Comparison of ENCODE assay signal across 9 mouse cellular contexts in genomic region chr11:72130021-72130420, GRCm38 (mm10). TPM values are rescaled to one million over a fixed set of nuclear protein-coding genes. Genes with fewer than 3 reads are reported as not detected.
DNase-seq lines count a peak whose midpoint lies in the region; ATAC-seq and TF ChIP-seq lines count a peak whose summit lies in the region.
"Had no signal": no experiment of that assay in that cellular context is flagged by ENCODE, and none has a peak within 500 bp of the region (broad histone marks: within the 10 kb centered on the region; RNA-seq: fewer than 3 reads in every experiment).

No protein-coding gene starts in this region.

- no peak for TF ChIP-seq POLR2A in olfactory bulb, adult 2 months (IDR thresholded peaks at IDR 0.05; ENCODE audit: insufficient read depth, low read depth, low read length)
- no peak for TF ChIP-seq POLR2A in thymus, adult 2 months (IDR thresholded peaks at IDR 0.05; ENCODE audit: control insufficient read depth, extremely low read depth, insufficient read depth, low read length, poor library complexity)

- no peaks in the 10 kb centered on the region for H3K9me3 ChIP-seq in embryonic facial prominence, embryonic 15.5 days (replicated peaks)
- H3K9me3 ChIP-seq in hindbrain, postnatal 0 days (ENCODE audit: low read length): no peaks in the 10 kb centered on the region

- H3K27me3 ChIP-seq in embryonic facial prominence, embryonic 15.5 days: peaks cover 11% of the 10 kb centered on the region
- H3K27me3 ChIP-seq in hindbrain, postnatal 0 days (ENCODE audit: insufficient read depth, low read length): no peaks in the 10 kb centered on the region
- H3K27me3 ChIP-seq in thymus, adult 2 months (ENCODE audit: control insufficient read depth, insufficient read depth, low read length): peaks cover 2% of the 10 kb centered on the region; the same call in 1 of the 2 replicates

- TF ChIP-seq CTCF in hindbrain, postnatal 0 days (IDR thresholded peaks at IDR 0.05; ENCODE audit: low read depth): no peak
- TF ChIP-seq CTCF in olfactory bulb, adult 2 months (IDR thresholded peaks at IDR 0.05; ENCODE audit: insufficient read depth, low read depth, low read length): no peak
- TF ChIP-seq CTCF in thymus, adult 2 months (IDR thresholded peaks at IDR 0.05; ENCODE audit: borderline replicate concordance, control insufficient read depth, extremely low read depth, insufficient read depth, low read length, poor library complexity): no peak

- H3K4me3 ChIP-seq in embryonic facial prominence, embryonic 15.5 days (replicated peaks): no peak overlapping the region
- no peak overlapping the region for H3K4me3 ChIP-seq in hindbrain, postnatal 0 days (ENCODE audit: low read length)
- H3K4me3 ChIP-seq in olfactory bulb, adult 2 months (ENCODE audit: insufficient read depth, low read depth, low read length): peak overlapping the region; percentile 22
- no peak overlapping the region for H3K4me3 ChIP-seq in thymus, adult 2 months (ENCODE audit: control insufficient read depth, insufficient read depth, low read length)

- no peak for DNase-seq in frontal cortex, postnatal 10 days (ENCODE audit: low spot score in 2 of 2)
- peak; percentile 18 for DNase-seq in ZHBTc4 (ENCODE audit: low read depth, low spot score)
- DNase-seq in hindbrain, postnatal 0 days (ENCODE audit: low spot score): no peak
- DNase-seq in thymus, adult 2 months: no peak
- no peak for DNase-seq in ovary, postnatal 14 days (ENCODE audit: low spot score)

- H3K4me1 ChIP-seq in embryonic facial prominence, embryonic 15.5 days: peaks cover 54% of the 10 kb centered on the region
- peaks cover 29% of the 10 kb centered on the region for H3K4me1 ChIP-seq in hindbrain, postnatal 0 days (ENCODE audit: insufficient read depth, low read length)
- H3K4me1 ChIP-seq in olfactory bulb, adult 2 months (ENCODE audit: control insufficient read depth, insufficient read depth, low read length): peaks cover 78% of the 10 kb centered on the region
- H3K4me1 ChIP-seq in thymus, adult 2 months (replicated peaks; ENCODE audit: control insufficient read depth, insufficient read depth, low read length): no peaks in the 10 kb centered on the region

- H3K27ac ChIP-seq in embryonic facial prominence, embryonic 15.5 days (replicated peaks): 0 out of 2 replicates have a peak overlapping the region, but pooled peaks have one; percentile 34
- peak overlapping the region; percentile 7; the same call in 1 of the 2 replicates for H3K27ac ChIP-seq in hindbrain, postnatal 0 days
- peak overlapping the region; percentile 88 for H3K27ac ChIP-seq in olfactory bulb, adult 2 months (ENCODE audit: insufficient read depth, low read depth, low read length)
- no peak overlapping the region for H3K27ac ChIP-seq in thymus, adult 2 months (ENCODE audit: control insufficient read depth, insufficient read depth, low read length)

- 12% methylated on average over 11 of the region's 11 CpGs for WGBS in embryonic facial prominence, embryonic 15.5 days
- WGBS in hindbrain, postnatal 0 days: 12% methylated on average over 11 of the region's 11 CpGs
- 11% methylated on average over 11 of the region's 11 CpGs for WGBS in olfactory bulb, adult 2 months
- WGBS in thymus, adult 2 months: 27% methylated on average over 11 of the region's 11 CpGs

- H3K36me3 ChIP-seq in embryonic facial prominence, embryonic 15.5 days: no peaks in the 10 kb centered on the region
- H3K36me3 ChIP-seq in hindbrain, postnatal 0 days (ENCODE audit: insufficient read depth, low read length): no peaks in the 10 kb centered on the region
- no peaks in the 10 kb centered on the region for H3K36me3 ChIP-seq in thymus, adult 2 months (ENCODE audit: control insufficient read depth, insufficient read depth, low read length)

- no peak overlapping the region for H3K9ac ChIP-seq in embryonic facial prominence, embryonic 15.5 days
- no peak overlapping the region for H3K9ac ChIP-seq in hindbrain, postnatal 0 days (replicated peaks; ENCODE audit: low read length)

- H3K4me2 ChIP-seq in embryonic facial prominence, embryonic 15.5 days (replicated peaks): peak overlapping the region; percentile 19; the same call in 1 of the 2 replicates
- no peak overlapping the region for H3K4me2 ChIP-seq in hindbrain, postnatal 0 days (ENCODE audit: low read depth, low read length)

- peak; percentile 39; the same call in 1 of the 2 replicates for ATAC-seq in frontal cortex, adult (ENCODE audit: low TSS enrichment)
- ATAC-seq in embryonic facial prominence, embryonic 15.5 days (ENCODE audit: insufficient number of reproducible peaks, low FRiP score, low TSS enrichment, low read depth): no peak
- ATAC-seq in hindbrain, postnatal 0 days: no peak

RNA-seq across cellular contexts. Expression of gene Pitpnm3, which starts 5.6 kb away (rescaled TPM):
- 1.9 and 2.0 TPM in 2 replicates for polyA plus RNA-seq in embryonic facial prominence, embryonic 15.5 days (2015; fragmentation: Nextera tagmentation; extraction: Ambion mirVana)
- 25.1 and 26.3 TPM in 2 replicates for total RNA-seq in hindbrain, postnatal 0 days (2014; rRNA removed)
- 5.8 and 6.1 TPM in 2 replicates for polyA plus RNA-seq in hindbrain, postnatal 0 days (2015; fragmentation: Nextera tagmentation; extraction: Ambion mirVana)
- not detected in 2 replicates for polyA plus RNA-seq in olfactory bulb, adult 2 months (2012; ENCODE audit: insufficient read depth, insufficient read length, low replicate concordance, missing spikeins)
- 0.92 and 1.1 TPM in 2 replicates for polyA plus RNA-seq in thymus, adult 2 months (2012; rRNA removed)
- total RNA-seq: common myeloid progenitor, adult 5-6 weeks had no signal
